Mouse (Mus musculus): Measurements from ENCODE around the gene Hist1h1d. TPM values are rescaled to one million over a fixed set of nuclear protein-coding genes. Genes with fewer than 3 reads are reported as not detected.
"Not testable (repeated sequence)": the region's sequence is repeated elsewhere in the genome, so short reads cannot be mapped to it uniquely, and the experiment has no call there.

Gene Hist1h1d
- polyA plus RNA-seq, 1 experiment from 2014 or later, result 0.86 TPM

- peak overlapping the region; percentile 19; the same call in 1 of the 2 replicates for H3K9ac ChIP-seq
Observed at GRCm38 (mm10) chr13:23551931-23552914, 839 bp upstream of the Hist1h1d start.

GRCm38 (mm10) chr13:23554393-23554792 is 1.3 kb downstream of the Hist1h1d start:
- peaks cover 13% of the 10 kb centered on the region for H3K4me1 ChIP-seq
- WGBS, result 15% methylated on average over 9 of the region's 9 CpGs
- H3K9ac ChIP-seq, result peak overlapping the region; percentile 92; the same call in 1 of the 2 replicates
- H3K36me3 ChIP-seq, result no peaks in the 10 kb centered on the region
- no peaks in the 10 kb centered on the region for H3K27me3 ChIP-seq
- peak overlapping the region; percentile 62 for H3K4me3 ChIP-seq
- peak overlapping the region; percentile 87 for H3K4me2 ChIP-seq
- H3K27ac ChIP-seq, result peak overlapping the region; percentile 99
- no peaks in the 10 kb centered on the region for H3K9me3 ChIP-seq
- ATAC-seq (ENCODE audit: borderline replicate concordance, extremely low read depth, low FRiP score, low TSS enrichment), result no peak

More at GRCm38 (mm10) chr13:23551931-23552914, 839 bp upstream of the Hist1h1d start:
- ATAC-seq (ENCODE audit: borderline replicate concordance, extremely low read depth, low FRiP score, low TSS enrichment), result no peak
- Histone ChIP-seq H3K27ac (peak overlapping the region; percentile 93), H3K4me1 (peaks cover 13% of the 10 kb centered on the region), H3K4me3 (peak overlapping the region; percentile 48), H3K4me2 (peak overlapping the region; percentile 62), H3K27me3 (no peaks in the 10 kb centered on the region), H3K9me3 (no peaks in the 10 kb centered on the region), H3K36me3 (no peaks in the 10 kb centered on the region)
- 39% methylated on average over 8 of the region's 8 CpGs for WGBS

- Histone ChIP-seq H3K9me3 (no peaks in the 10 kb centered on the region), H3K9ac (peak overlapping the region; percentile 92), H3K36me3 (no peaks in the 10 kb centered on the region), H3K4me3 (peak overlapping the region; percentile 62), H3K4me2 (peak overlapping the region; percentile 87), H3K27ac (peak overlapping the region; percentile 99), H3K27me3 (no peaks in the 10 kb centered on the region), H3K4me1 (peaks cover 13% of the 10 kb centered on the region)
- under 1% methylated on average over 54 of the region's 54 CpGs for WGBS
- ATAC-seq (ENCODE audit: borderline replicate concordance, extremely low read depth, low FRiP score, low TSS enrichment), result peak; percentile 90
Observed at GRCm38 (mm10) chr13:23554925-23555838, 2.1 kb downstream of the Hist1h1d start.

GRCm38 (mm10) chr13:23555839-23556416 is 2.9 kb downstream of the Hist1h1d start:
- Histone ChIP-seq H3K27ac (peak overlapping the region; percentile 99), H3K9me3 (no peaks in the 10 kb centered on the region), H3K4me3 (peak overlapping the region; percentile 62), H3K4me2 (peak overlapping the region; percentile 87), H3K27me3 (no peaks in the 10 kb centered on the region), H3K36me3 (no peaks in the 10 kb centered on the region), H3K9ac (peak overlapping the region; percentile 92), H3K4me1 (peaks cover 13% of the 10 kb centered on the region)
- under 1% methylated on average over 18 of the region's 18 CpGs for WGBS
- peak; percentile 82 for ATAC-seq (ENCODE audit: borderline replicate concordance, extremely low read depth, low FRiP score, low TSS enrichment)

GRCm38 (mm10) chr13:23556906-23557305 is 3.8 kb downstream of the Hist1h1d start:
- 0 out of 2 replicates have a peak overlapping the region, but pooled peaks have one; percentile 4 for H3K4me3 ChIP-seq
- 0 out of 2 replicates have a peak overlapping the region, but pooled peaks have one; percentile 8 for H3K9ac ChIP-seq
- H3K36me3 ChIP-seq, result no peaks in the 10 kb centered on the region
- H3K4me2 ChIP-seq, result peak overlapping the region; percentile 87
- no peak for ATAC-seq (ENCODE audit: borderline replicate concordance, extremely low read depth, low FRiP score, low TSS enrichment)
- peak overlapping the region; percentile 99 for H3K27ac ChIP-seq
- peaks cover 13% of the 10 kb centered on the region for H3K4me1 ChIP-seq
- H3K27me3 ChIP-seq, result no peaks in the 10 kb centered on the region
- no peaks in the 10 kb centered on the region for H3K9me3 ChIP-seq
- WGBS, result 58% methylated on average over 3 of the region's 3 CpGs

- peak overlapping the region; percentile 57; the same call in 1 of the 2 replicates for H3K27ac ChIP-seq
Observed at GRCm38 (mm10) chr13:23560699-23561098, 7.6 kb downstream of the Hist1h1d start.

GRCm38 (mm10) chr13:23561531-23561882 is 8.4 kb downstream of the Hist1h1d start:
- Histone ChIP-seq H3K27ac (peak overlapping the region; percentile 98), H3K4me3 (peak overlapping the region; percentile 43), H3K4me2 (peak overlapping the region; percentile 71), H3K4me1 (peaks cover 10% of the 10 kb centered on the region; the same call in 1 of the 2 replicates), H3K9ac (peak overlapping the region; percentile 47; the same call in 1 of the 2 replicates)
- 0% methylated on average over 2 of the region's 5 CpGs for WGBS
- H3K9me3 ChIP-seq; ATAC-seq (ENCODE audit: borderline replicate concordance, extremely low read depth, low FRiP score, low TSS enrichment); H3K36me3 ChIP-seq; H3K27me3 ChIP-seq: not testable (repeated sequence)

More at GRCm38 (mm10) chr13:23560699-23561098, 7.6 kb downstream of the Hist1h1d start:
- H3K9ac ChIP-seq; ATAC-seq (ENCODE audit: borderline replicate concordance, extremely low read depth, low FRiP score, low TSS enrichment); H3K9me3 ChIP-seq; H3K27me3 ChIP-seq; H3K36me3 ChIP-seq: not testable (repeated sequence)
- 10% methylated on average over 2 of the region's 2 CpGs for WGBS
- Histone ChIP-seq H3K4me2 (peak overlapping the region; percentile 39), H3K4me3 (peak overlapping the region; percentile 10; the same call in 1 of the 2 replicates), H3K4me1 (peaks cover 10% of the 10 kb centered on the region; the same call in 1 of the 2 replicates)

GRCm38 (mm10) chr13:23561883-23562659 is 9.0 kb downstream of the Hist1h1d start, which contains the start of gene Hist1h3e:
Hist1h3e (minus strand) TSS chr13:23562369.
- Histone ChIP-seq H3K4me2 (peak within 1 kb of the TSS; percentile 71), H3K4me3 (peak within 1 kb of the TSS; percentile 43), H3K9ac (peak within 1 kb of the TSS; percentile 47), H3K27ac (peak within 1 kb of the TSS; percentile 98)
- not testable (repeated sequence) for H3K36me3 ChIP-seq, H3K27me3 ChIP-seq, H3K9me3 ChIP-seq, H3K4me1 ChIP-seq
- WGBS, result under 1% methylated on average over 56 of the region's 67 CpGs
- ATAC-seq (ENCODE audit: borderline replicate concordance, extremely low read depth, low FRiP score, low TSS enrichment), result peak; percentile 92

GRCm38 (mm10) chr13:23562699-23563462 is 9.8 kb downstream of the Hist1h1d start:
- WGBS, result 3% methylated on average over 18 of the region's 18 CpGs
- Histone ChIP-seq H3K9ac (peak overlapping the region; percentile 39), H3K4me2 (peak overlapping the region; percentile 71), H3K27ac (peak overlapping the region; percentile 98), H3K9me3 (no peaks in the 10 kb centered on the region), H3K36me3 (no peaks in the 10 kb centered on the region), H3K4me1 (peaks cover 7% of the 10 kb centered on the region; the same call in 1 of the 2 replicates), H3K27me3 (no peaks in the 10 kb centered on the region), H3K4me3 (peak overlapping the region; percentile 43)
- ATAC-seq (ENCODE audit: borderline replicate concordance, extremely low read depth, low FRiP score, low TSS enrichment), result peak; percentile 66; the same call in 1 of the 2 replicates

GRCm38 (mm10) chr13:23564482-23564881 is 11.4 kb downstream of the Hist1h1d start:
- Histone ChIP-seq H3K9ac (no peak overlapping the region), H3K4me1 (peaks cover 7% of the 10 kb centered on the region; the same call in 1 of the 2 replicates), H3K27ac (peak overlapping the region; percentile 98), H3K4me2 (no peak overlapping the region), H3K36me3 (no peaks in the 10 kb centered on the region), H3K27me3 (no peaks in the 10 kb centered on the region), H3K9me3 (no peaks in the 10 kb centered on the region), H3K4me3 (no peak overlapping the region)
- no peak for ATAC-seq (ENCODE audit: borderline replicate concordance, extremely low read depth, low FRiP score, low TSS enrichment)
- 69% methylated on average over 2 of the region's 2 CpGs for WGBS
